Mouse (Mus musculus) ZHBTc4 (cell line): ENCODE measurements at regions not wholly inside any gene's neighbourhood (a gene's known extent, or its start where the extent isn't known, plus 50 kb on each side); places are given as distances from the start of the nearest gene placed in this dataset.

ENCODE experiments used
- DNase-seq: peaks from one replicate; pipeline ENCODE4 v3.0.0-alpha.2; 2011; ENCODE audit warnings: low read depth, low spot score

DNA sequence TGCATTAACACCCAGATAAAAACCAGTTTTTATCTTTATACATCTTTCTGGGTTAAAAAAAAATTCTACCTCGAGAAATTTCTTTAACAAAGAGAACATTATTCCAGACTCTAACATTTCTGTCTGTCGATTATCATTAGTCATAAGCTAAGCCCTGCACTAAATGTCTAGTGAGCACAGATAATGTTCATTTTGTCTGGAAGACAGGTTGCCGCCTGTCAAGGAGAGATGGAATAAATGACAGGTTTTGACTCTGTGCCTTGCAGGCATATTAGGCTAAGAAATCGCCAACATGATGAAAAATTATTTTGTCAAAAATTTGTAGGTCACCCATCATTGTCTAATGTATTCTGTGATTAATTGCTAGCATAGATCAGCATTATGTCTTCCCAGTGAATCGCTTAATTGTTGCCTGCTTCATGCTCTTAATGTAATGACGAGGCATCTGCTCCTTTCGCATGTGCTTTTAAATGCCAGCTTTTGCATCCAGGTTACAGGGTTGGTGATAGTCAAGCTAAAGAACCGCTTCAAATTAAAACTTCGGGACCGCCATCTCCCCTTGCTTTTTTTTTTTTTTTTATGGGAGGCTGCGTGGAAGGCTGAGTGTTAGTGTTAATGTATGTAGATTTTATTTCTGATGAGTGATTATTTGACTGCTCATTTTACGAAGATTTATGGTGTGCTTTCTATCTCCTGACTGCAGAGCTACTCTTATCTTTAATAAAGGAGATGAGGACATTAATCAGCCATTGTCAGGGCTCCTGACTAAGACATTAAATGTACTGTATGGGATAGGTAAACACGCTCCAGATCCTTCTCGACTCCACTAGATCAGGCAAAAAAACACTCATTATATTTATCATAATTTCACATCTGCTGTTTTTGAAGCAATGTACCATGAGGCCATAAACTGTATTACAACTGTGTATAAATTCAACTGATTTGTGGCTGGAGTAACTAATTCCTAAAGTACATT lies 135.9 kb upstream of the Meis2 start:
- DNase-seq, result no peak

DNA sequence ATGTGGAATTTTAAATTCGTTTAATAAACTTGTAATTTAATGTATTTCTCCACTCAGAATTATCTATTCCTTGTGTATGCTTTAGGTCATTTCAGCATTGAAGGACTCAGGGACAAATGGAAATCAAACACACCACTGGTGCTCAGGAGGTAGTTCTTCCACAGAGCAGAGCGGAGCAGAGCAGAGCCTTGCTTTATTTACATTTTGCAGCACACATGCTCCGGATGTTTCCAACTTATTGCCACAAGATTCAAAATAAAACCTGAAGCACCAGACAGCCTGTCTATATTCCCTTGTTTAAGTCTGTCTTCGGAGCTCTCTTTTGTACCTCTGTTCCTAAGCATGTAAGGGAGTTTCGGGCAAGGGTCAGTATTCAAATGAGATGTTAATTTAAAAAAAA lies 135.2 kb upstream of the Meis2 start:
- no peak for DNase-seq

DNA sequence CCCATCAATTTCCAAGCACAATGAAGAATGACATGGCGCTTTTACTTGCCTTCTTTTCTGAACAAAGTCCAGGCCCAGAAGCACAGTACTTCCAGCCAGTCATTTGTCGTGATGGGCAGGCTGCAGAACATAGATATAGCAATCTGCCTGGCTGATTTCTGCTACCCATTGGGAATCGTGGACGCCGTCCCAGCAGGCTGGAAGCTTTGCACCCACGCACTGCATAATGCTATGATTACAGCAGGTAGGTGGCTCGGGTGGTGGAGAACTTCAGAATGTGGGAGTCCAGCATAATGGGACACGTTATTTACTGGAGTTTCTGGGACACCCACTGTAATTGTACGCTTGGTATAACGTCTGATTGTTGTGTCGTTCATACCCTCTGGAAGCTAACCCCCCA lies 116.2 kb upstream of the Meis2 start:
- DNase-seq, result no peak

- no peak for DNase-seq
Measured at GRCm38 (mm10) chr2:116177155-116177554, 111.5 kb upstream of the Meis2 start.

DNA sequence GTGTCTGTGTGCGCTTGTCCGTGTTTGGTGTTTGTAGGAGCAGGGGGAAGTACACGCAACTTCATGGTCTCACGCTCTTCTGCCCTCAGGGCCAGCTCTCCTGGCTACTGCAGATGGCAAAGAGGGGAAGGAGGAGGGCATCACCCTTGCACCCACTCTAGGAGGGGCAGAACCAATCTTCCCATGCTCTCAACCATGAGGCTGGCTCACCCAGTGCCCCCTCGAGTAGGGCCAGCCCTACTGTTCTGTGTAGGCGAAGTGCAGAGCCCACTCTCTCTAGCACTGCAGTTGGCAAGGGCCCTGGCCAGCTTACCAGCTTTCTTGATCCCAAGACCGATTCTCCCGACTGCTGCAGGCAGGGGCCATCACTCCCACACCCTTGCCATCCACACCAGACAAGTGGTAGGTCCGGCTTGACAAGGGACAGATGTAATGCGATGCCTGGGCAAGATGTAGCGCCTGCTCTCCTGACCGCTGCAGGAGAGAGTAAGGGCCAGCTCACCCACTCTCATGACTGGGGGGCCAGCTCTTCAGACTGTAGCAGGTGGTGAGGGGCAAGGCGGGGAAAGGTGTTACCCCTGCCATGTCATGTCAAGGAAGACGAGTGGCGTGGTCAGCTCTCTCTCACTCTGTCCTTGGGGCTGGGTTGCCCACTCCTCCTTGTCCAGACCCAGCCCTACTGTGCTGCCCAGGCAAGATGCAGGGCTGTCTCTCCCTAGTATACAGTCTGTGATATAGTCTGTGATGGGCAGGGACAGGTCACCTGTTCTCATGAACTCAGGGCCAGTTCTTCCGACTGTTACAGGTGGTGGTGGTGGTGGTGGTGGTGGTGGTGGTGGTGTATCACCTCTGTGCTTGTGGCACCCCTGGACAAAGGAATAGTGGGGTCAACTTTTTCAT lies 100.5 kb upstream of the Meis2 start:
- no peak for DNase-seq
